Mouse (Mus musculus): ENCODE measurements around the gene Fam83f. TPM values are rescaled to one million over a fixed set of nuclear protein-coding genes. Genes with fewer than 3 reads are reported as not detected.

Fam83f gene
- total and polyA plus RNA-seq, 3 experiments: 0.21 TPM; not detected in 2

DNA sequence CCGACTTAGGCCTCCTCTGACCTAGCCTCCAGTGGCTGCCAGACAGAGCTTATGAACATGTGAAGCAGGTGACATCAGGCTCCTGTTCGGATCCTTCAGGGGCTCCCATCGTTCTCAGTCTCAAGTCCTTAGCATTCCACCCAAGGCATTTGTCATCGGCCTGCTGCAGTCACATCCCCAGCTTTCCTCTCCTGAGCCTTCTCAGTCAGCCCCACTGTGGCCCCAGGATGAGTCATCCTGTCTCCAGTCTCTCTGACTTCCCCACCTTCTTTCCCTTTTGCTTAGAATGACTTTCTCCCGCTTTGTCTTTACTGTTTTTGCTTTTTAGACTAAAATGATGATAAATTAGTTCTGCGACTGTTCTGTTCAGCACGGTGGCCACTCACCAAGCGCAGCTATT lies 17.8 kb upstream of the Fam83f start:
- Histone ChIP-seq H3K4me1 (ENCODE audit: control insufficient read depth, insufficient read depth, low read length) (no peaks in the 10 kb centered on the region), H3K36me3 (ENCODE audit: control insufficient read depth, insufficient read depth, low read length) (no peaks in the 10 kb centered on the region), H3K79me2 (replicated peaks; ENCODE audit: control insufficient read depth, insufficient read depth, low read length) (no peaks in the 10 kb centered on the region), H3K9ac (ENCODE audit: low read depth, low read length) (no peak overlapping the region), H3K27ac (no peak overlapping the region), H3K4me3 (no peak overlapping the region), H3K27me3 (ENCODE audit: control insufficient read depth, insufficient read depth, low read length) (no peaks in the 10 kb centered on the region)
- no peak for DNase-seq
- intact Hi-C loops (cut with DNase I): no loop called here
- TF ChIP-seq EP300 (IDR thresholded peaks at IDR 0.05; ENCODE audit: insufficient read depth, low read depth, low read length) (no peak), POLR2A (IDR thresholded peaks at IDR 0.05; ENCODE audit: insufficient read depth, low read depth, low read length) (no peak), CTCF (IDR thresholded peaks at IDR 0.05) (no peak)
- 63% methylated on average over 8 of the region's 8 CpGs for WGBS

DNA sequence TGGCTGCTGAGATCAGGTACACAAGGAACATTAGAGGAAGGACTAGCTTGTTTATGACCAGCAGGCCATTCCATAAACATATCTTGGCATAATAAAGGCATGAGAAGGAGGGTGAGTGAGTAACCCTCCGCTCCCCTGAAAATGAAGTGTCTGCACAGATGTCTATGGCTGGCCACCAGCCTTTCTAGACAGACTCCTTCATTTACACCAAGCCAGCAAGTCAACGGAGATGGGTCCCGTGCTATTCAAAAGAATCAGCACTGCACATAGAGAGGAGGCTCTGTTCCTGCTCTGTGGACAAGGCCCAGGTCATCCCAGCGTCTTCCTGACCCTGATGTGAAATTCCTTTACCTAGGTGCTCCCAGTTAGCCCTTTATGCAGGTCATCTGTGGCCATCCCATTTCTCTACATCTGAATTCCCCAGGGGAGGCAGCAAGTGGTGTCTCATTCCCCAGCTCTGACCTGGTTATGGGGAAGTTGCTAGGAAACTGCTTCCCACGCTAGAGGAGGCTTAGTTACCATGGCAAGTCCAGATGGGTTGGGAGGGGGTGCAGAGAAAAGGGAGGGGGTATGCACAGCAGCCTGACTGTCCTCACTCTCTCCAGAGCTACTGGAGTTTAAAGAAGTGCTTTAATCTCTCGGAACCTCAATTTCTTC lies 12.7 kb upstream of the Fam83f start:
- H3K4me3 ChIP-seq: no peak overlapping the region
- no peaks in the 10 kb centered on the region for H3K79me2 ChIP-seq (replicated peaks; ENCODE audit: control insufficient read depth, insufficient read depth, low read length)
- no peak overlapping the region for H3K27ac ChIP-seq
- intact Hi-C loops (cut with DNase I): no loop called here
- no peaks in the 10 kb centered on the region for H3K4me1 ChIP-seq (ENCODE audit: control insufficient read depth, insufficient read depth, low read length)
- TF ChIP-seq EP300 (IDR thresholded peaks at IDR 0.05; ENCODE audit: insufficient read depth, low read depth, low read length) (no peak), CTCF (IDR thresholded peaks at IDR 0.05) (no peak), POLR2A (IDR thresholded peaks at IDR 0.05; ENCODE audit: insufficient read depth, low read depth, low read length) (no peak)
- no peaks in the 10 kb centered on the region for H3K36me3 ChIP-seq (ENCODE audit: control insufficient read depth, insufficient read depth, low read length)
- DNase-seq: no peak
- H3K27me3 ChIP-seq (ENCODE audit: control insufficient read depth, insufficient read depth, low read length): no peaks in the 10 kb centered on the region
- H3K9ac ChIP-seq (ENCODE audit: low read depth, low read length): no peak overlapping the region
- WGBS: 76% methylated on average over 6 of the region's 6 CpGs

DNA sequence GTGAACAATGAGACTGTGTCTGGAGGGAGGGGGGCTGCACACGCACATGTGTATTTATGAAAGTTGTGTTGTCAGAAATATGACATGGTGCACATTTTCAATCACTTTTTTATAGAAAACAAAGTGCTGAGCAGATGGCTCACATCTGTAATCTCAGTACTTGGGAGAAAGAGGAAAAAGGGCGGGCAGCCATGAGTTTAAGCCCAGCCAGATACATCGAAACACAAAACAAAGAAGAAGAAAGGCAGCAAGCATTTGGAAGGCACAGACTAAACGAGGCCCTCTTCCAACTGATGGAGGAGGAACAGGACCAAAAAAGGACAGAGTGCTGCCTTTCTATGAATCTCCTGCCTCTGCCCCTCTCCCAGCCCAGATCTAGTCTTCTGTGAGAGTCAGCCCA lies 10.7 kb upstream of the Fam83f start:
- Histone ChIP-seq H3K36me3 (ENCODE audit: control insufficient read depth, insufficient read depth, low read length) (no peaks in the 10 kb centered on the region), H3K27ac (no peak overlapping the region), H3K9ac (ENCODE audit: low read depth, low read length) (no peak overlapping the region), H3K4me1 (ENCODE audit: control insufficient read depth, insufficient read depth, low read length) (no peaks in the 10 kb centered on the region), H3K27me3 (ENCODE audit: control insufficient read depth, insufficient read depth, low read length) (no peaks in the 10 kb centered on the region), H3K79me2 (replicated peaks; ENCODE audit: control insufficient read depth, insufficient read depth, low read length) (no peaks in the 10 kb centered on the region), H3K4me3 (no peak overlapping the region)
- WGBS: 48% methylated on average over 4 of the region's 4 CpGs
- intact Hi-C loops (cut with DNase I): no loop called here
- DNase-seq: no peak
- TF ChIP-seq POLR2A (IDR thresholded peaks at IDR 0.05; ENCODE audit: insufficient read depth, low read depth, low read length): no peak
- TF ChIP-seq CTCF (IDR thresholded peaks at IDR 0.05): no peak
- no peak for TF ChIP-seq EP300 (IDR thresholded peaks at IDR 0.05; ENCODE audit: insufficient read depth, low read depth, low read length)

DNA sequence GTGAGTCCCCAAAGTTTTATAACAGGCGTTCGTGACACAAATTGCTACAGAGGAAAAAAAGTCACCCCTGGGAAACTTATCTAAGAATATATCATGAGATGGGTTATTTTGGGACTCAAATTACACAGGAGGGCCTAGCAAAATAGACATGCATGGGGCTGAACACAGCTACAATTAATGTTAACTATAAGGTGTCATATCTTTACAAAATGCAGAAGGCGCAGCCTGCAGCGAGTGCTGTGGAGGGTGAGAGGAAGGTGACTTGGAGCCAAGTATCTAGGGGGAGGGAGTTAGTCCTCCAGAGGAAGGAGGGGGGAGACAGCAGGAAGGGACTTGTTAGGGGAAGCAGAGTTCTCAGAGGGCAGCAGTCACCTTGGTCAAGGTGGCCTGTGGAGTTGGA lies 7.2 kb upstream of the Fam83f start:
- no peak overlapping the region for H3K27ac ChIP-seq
- H3K4me3 ChIP-seq: no peak overlapping the region
- H3K4me1 ChIP-seq (ENCODE audit: control insufficient read depth, insufficient read depth, low read length): no peaks in the 10 kb centered on the region
- H3K79me2 ChIP-seq (replicated peaks; ENCODE audit: control insufficient read depth, insufficient read depth, low read length): no peaks in the 10 kb centered on the region
- intact Hi-C loops (cut with DNase I): no loop called here
- H3K36me3 ChIP-seq (ENCODE audit: control insufficient read depth, insufficient read depth, low read length): no peaks in the 10 kb centered on the region
- TF ChIP-seq EP300 (IDR thresholded peaks at IDR 0.05; ENCODE audit: insufficient read depth, low read depth, low read length) (no peak), CTCF (IDR thresholded peaks at IDR 0.05) (no peak), POLR2A (IDR thresholded peaks at IDR 0.05; ENCODE audit: insufficient read depth, low read depth, low read length) (no peak)
- H3K27me3 ChIP-seq (ENCODE audit: control insufficient read depth, insufficient read depth, low read length): no peaks in the 10 kb centered on the region
- H3K9ac ChIP-seq (ENCODE audit: low read depth, low read length): no peak overlapping the region
- DNase-seq: no peak
- WGBS: 65% methylated on average over 4 of the region's 4 CpGs

DNA sequence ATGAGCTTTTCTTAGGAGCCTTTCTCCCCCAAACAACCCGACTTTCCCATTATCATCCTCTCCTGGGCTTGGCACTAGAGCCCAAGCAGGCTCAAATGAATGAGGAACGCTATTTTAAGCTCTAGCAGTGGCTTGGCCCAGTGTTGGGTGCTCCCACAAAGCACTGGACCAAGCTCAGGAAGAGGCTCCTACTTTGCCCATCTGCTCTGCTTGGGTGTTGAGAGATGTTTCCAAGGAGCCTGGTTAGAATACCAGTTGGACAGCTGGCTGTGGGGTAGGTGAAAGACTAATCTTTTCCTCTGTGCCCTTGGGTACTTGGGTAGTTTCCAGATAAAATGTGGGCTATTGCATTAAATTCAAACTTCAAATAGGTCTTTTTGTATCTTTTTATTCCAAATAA lies 1.2 kb downstream of the Fam83f start:
- Histone ChIP-seq H3K79me2 (replicated peaks; ENCODE audit: control insufficient read depth, insufficient read depth, low read length) (no peaks in the 10 kb centered on the region), H3K27ac (no peak overlapping the region), H3K4me1 (ENCODE audit: control insufficient read depth, insufficient read depth, low read length) (peaks cover 2% of the 10 kb centered on the region; the same call in 1 of the 2 replicates), H3K9ac (ENCODE audit: low read depth, low read length) (no peak overlapping the region), H3K27me3 (ENCODE audit: control insufficient read depth, insufficient read depth, low read length) (peaks cover 4% of the 10 kb centered on the region), H3K4me3 (no peak overlapping the region), H3K36me3 (ENCODE audit: control insufficient read depth, insufficient read depth, low read length) (no peaks in the 10 kb centered on the region)
- no peak for DNase-seq
- TF ChIP-seq POLR2A (IDR thresholded peaks at IDR 0.05; ENCODE audit: insufficient read depth, low read depth, low read length): no peak
- no peak for TF ChIP-seq EP300 (IDR thresholded peaks at IDR 0.05; ENCODE audit: insufficient read depth, low read depth, low read length)
- TF ChIP-seq CTCF (IDR thresholded peaks at IDR 0.05): no peak
- intact Hi-C loops (cut with DNase I): no loop called here
- whole genome bisulfite sequencing: 39% methylated on average over 2 of the region's 2 CpGs

DNA sequence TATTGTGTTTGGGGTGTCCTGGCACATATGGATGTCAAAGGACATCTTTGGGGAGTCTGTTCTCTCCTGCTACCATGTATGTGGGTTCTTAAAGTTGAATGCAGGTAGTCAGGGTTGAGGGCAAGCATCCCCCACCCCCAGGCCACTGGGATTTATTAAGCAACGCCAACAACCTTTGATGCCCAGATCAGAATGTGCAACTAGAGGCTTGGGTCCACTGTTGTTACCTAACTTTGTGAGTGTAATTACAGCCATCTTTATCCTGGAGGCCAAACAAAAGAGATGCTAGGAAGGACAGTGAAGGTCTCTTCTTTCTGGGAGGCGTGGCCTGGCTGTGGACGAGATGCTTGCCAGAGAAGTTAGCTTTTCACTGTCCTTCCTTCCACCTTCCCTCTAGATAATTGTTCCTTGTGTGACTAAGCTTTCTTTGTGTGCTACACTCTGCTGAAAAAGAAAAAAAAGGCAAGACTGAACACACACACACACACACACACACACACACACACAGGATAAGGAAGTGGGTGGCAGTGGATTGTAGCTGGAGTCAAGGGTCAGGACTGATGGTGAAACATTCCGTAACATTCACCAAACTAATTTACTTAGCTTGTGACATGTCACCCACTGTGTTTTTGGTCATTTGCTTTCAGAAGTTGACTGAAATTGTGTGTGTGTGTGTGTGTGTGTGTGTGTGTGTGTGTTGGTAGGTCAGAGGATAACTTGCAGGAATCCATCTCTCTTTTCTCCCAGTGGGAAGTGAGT lies 1.9 kb downstream of the Fam83f start:
- H3K27me3 ChIP-seq (ENCODE audit: control insufficient read depth, insufficient read depth, low read length): peaks cover 4% of the 10 kb centered on the region
- 66% methylated on average over 4 of the region's 4 CpGs for WGBS
- intact Hi-C loops (cut with DNase I): no loop called here

More for the DNA sequence above, 1.9 kb downstream of the Fam83f start:
- DNase-seq: no peak
- H3K27ac ChIP-seq: no peak overlapping the region
- H3K79me2 ChIP-seq (replicated peaks; ENCODE audit: control insufficient read depth, insufficient read depth, low read length): no peaks in the 10 kb centered on the region
- peaks cover 2% of the 10 kb centered on the region; the same call in 1 of the 2 replicates for H3K4me1 ChIP-seq (ENCODE audit: control insufficient read depth, insufficient read depth, low read length)
- TF ChIP-seq CTCF (IDR thresholded peaks at IDR 0.05) (no peak), POLR2A (IDR thresholded peaks at IDR 0.05; ENCODE audit: insufficient read depth, low read depth, low read length) (no peak)
- H3K36me3 ChIP-seq (ENCODE audit: control insufficient read depth, insufficient read depth, low read length): no peaks in the 10 kb centered on the region
- no peak overlapping the region for H3K4me3 ChIP-seq
- H3K9ac ChIP-seq (ENCODE audit: low read depth, low read length): no peak overlapping the region
